Mouse (Mus musculus) midbrain, embryonic 13.5 days (tissue): ENCODE data around the gene Gm20521. TPM values are rescaled to one million over a fixed set of nuclear protein-coding genes. Genes with fewer than 3 reads are reported as not detected.
A peak's percentile ranks its signal among the peaks of the same experiment; 100 is the strongest.

Experiments
- ATAC-seq: fragments of 200-750 bp; cut with Nextera tagmentation; 2 replicates; pipeline ENCODE4 v1.8.0; 2017; ENCODE audit warnings: mild to moderate bottlenecking, moderate TSS enrichment, moderate library complexity
- H3K27ac ChIP-seq: fragments of 300-500 bp; sonication (generic); 2 replicates; pipeline ENCODE4 v1.5.1; 2015; ENCODE audit warnings: inconsistent platforms, mild to moderate bottlenecking, moderate library complexity
- H3K27me3 ChIP-seq: fragments of 300-500 bp; sonication (generic); 2 replicates; pipeline ENCODE4 v1.6.1; 2015; ENCODE audit warnings: mild to moderate bottlenecking, inconsistent platforms
- H3K36me3 ChIP-seq: fragments of 300-500 bp; sonication (generic); 2 replicates; pipeline ENCODE4 v1.6.1; 2015; ENCODE audit warnings: mild to moderate bottlenecking, inconsistent platforms
- H3K4me1 ChIP-seq: fragments of 300-500 bp; sonication (generic); replicated peaks from 2 replicates; pipeline ENCODE4 v1.6.1; 2015; ENCODE audit warnings: inconsistent platforms
- H3K4me2 ChIP-seq: fragments of 300-500 bp; sonication (generic); replicated peaks from 2 replicates; pipeline ENCODE4 v1.6.1; 2015; ENCODE audit warnings: moderate library complexity, mild to moderate bottlenecking, inconsistent platforms
- H3K4me3 ChIP-seq: fragments of 300-500 bp; sonication (generic); replicated peaks from 2 replicates; pipeline ENCODE4 v1.5.1; 2015; ENCODE audit warnings: mild to moderate bottlenecking, inconsistent platforms
- H3K9ac ChIP-seq: fragments of 300-500 bp; sonication (generic); replicated peaks from 2 replicates; pipeline ENCODE4 v1.6.1; 2015; ENCODE audit warnings: mild to moderate bottlenecking, inconsistent platforms
- H3K9me3 ChIP-seq: fragments of 300-500 bp; sonication (generic); 2 replicates; pipeline ENCODE4 v1.6.1; 2016; ENCODE audit warnings: mild to moderate bottlenecking, inconsistent platforms
- WGBS: fragments of 180-500 bp; shearing (Covaris S2); methylation state at CpG from one replicate; pipeline ENCODE4 v1.1.7; 2015; 5-methylcytosine and 5-hydroxymethylcytosine counted together
- polyA plus RNA-seq: library from polyadenylated mRNA; unstranded; fragments of >200 nt; fragmentation: Nextera tagmentation; extraction: Ambion mirVana; gene quantifications from 2 replicates; pipeline ENCODE4 v1.2.1, GENCODE M21; 2015

Gene Gm20521
- polyA plus RNA-seq, 1 experiment from 2014 or later, result not detected

DNA sequence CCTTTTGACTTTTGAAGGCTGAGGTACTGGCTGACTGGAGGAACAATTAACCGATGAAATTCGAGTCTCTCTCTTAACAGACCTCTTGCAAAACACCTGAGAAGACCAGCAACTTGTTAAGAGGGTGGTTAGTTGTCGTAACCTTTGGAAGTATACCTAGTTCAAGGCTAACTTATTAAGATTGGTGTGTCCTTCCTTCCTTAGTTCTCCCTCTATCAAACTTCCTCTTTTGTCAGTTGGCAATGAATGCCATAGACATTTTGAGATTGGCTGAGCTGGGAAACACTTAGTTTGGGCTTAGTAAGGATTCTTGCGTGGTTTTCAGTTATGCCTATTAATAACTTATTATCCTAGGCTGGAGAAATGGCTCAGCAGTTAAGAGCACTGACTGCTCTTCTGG lies 15.2 kb upstream of the Gm20521 start:
- H3K36me3 ChIP-seq, result no peaks in the 10 kb centered on the region
- H3K27ac ChIP-seq, result no peak overlapping the region
- H3K4me3 ChIP-seq, result no peak overlapping the region
- no peaks in the 10 kb centered on the region for H3K27me3 ChIP-seq
- no peak overlapping the region for H3K9ac ChIP-seq
- H3K9me3 ChIP-seq, result no peaks in the 10 kb centered on the region
- 90% methylated on average over 4 of the region's 4 CpGs for WGBS
- ATAC-seq, result no peak
- peaks cover 9% of the 10 kb centered on the region for H3K4me1 ChIP-seq
- H3K4me2 ChIP-seq, result no peak overlapping the region

DNA sequence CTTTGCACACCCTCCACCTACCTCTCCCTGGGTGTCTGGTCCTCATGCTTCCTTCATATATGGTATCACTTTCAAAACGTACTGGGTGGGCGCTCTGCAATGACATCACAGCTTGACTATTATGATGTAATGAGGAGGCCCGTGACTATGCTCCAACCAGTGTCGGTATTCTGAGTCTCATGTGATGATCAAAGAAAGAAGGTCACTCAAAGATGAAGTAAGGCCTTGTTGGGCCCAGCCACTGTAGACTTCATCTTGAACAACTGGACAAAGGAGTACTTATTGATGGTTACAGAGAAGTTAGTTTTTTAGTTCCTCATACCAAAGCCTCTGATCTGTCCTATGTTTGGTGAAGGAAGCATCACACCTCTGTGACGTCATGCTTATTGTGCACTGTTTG lies 12.4 kb upstream of the Gm20521 start, which contains the start of gene Homez:
Gene Homez, minus strand, starts transcription at position 101 of the 400 bp plus-strand sequence.
- Histone ChIP-seq H3K9me3 (no peaks in the 10 kb centered on the region), H3K9ac (no peak within 1 kb of the TSS), H3K4me1 (peaks cover 8% of the 10 kb centered on the region), H3K27me3 (no peaks in the 10 kb centered on the region), H3K4me3 (no peak within 1 kb of the TSS), H3K36me3 (no peaks in the 10 kb centered on the region; the same call in 1 of the 2 replicates), H3K4me2 (no peak within 1 kb of the TSS), H3K27ac (no peak within 1 kb of the TSS)
- WGBS, result 89% methylated on average over 5 of the region's 5 CpGs
- no peak for ATAC-seq

GRCm38 (mm10) chr14:54874165-54874564 lies 9.1 kb upstream of the Gm20521 start:
- H3K27ac ChIP-seq, result no peak overlapping the region
- H3K4me3 ChIP-seq, result no peak overlapping the region
- H3K4me1 ChIP-seq, result peaks cover 18% of the 10 kb centered on the region
- no peaks in the 10 kb centered on the region; the same call in 1 of the 2 replicates for H3K36me3 ChIP-seq
- peaks cover 6% of the 10 kb centered on the region; the same call in 1 of the 2 replicates for H3K27me3 ChIP-seq
- no peak overlapping the region for H3K4me2 ChIP-seq
- H3K9me3 ChIP-seq, result no peaks in the 10 kb centered on the region
- no peak for ATAC-seq
- 91% methylated on average over 3 of the region's 3 CpGs for WGBS
- no peak overlapping the region for H3K9ac ChIP-seq

GRCm38 (mm10) chr14:54875844-54876538 lies 7.2 kb upstream of the Gm20521 start:
- WGBS, result 2% methylated on average over 36 of the region's 36 CpGs
- peak overlapping the region; percentile 92 for H3K27ac ChIP-seq
- peaks cover 18% of the 10 kb centered on the region for H3K4me1 ChIP-seq
- peak; percentile 68 for ATAC-seq
- H3K4me2 ChIP-seq, result peak overlapping the region; percentile 97
- H3K9me3 ChIP-seq, result no peaks in the 10 kb centered on the region
- H3K4me3 ChIP-seq, result peak overlapping the region; percentile 70
- H3K27me3 ChIP-seq, result peaks cover 6% of the 10 kb centered on the region; the same call in 1 of the 2 replicates
- no peaks in the 10 kb centered on the region; the same call in 1 of the 2 replicates for H3K36me3 ChIP-seq
- peak overlapping the region; percentile 88 for H3K9ac ChIP-seq

GRCm38 (mm10) chr14:54876539-54877047 lies 6.6 kb upstream of the Gm20521 start:
- peak overlapping the region; percentile 92 for H3K27ac ChIP-seq
- peaks cover 18% of the 10 kb centered on the region for H3K4me1 ChIP-seq
- peak; percentile 91 for ATAC-seq
- H3K9ac ChIP-seq, result peak overlapping the region; percentile 88
- peaks cover 9% of the 10 kb centered on the region; the same call in 1 of the 2 replicates for H3K27me3 ChIP-seq
- no peaks in the 10 kb centered on the region for H3K9me3 ChIP-seq
- peak overlapping the region; percentile 97 for H3K4me2 ChIP-seq
- peak overlapping the region; percentile 70 for H3K4me3 ChIP-seq
- WGBS, result under 1% methylated on average over 50 of the region's 72 CpGs
- no peaks in the 10 kb centered on the region; the same call in 1 of the 2 replicates for H3K36me3 ChIP-seq

GRCm38 (mm10) chr14:54877048-54877715 lies 6.1 kb upstream of the Gm20521 start, which contains the start of gene Ppp1r3e:
TSS of gene Ppp1r3e (minus strand) at chr14:54877550.
- ATAC-seq, result peak; percentile 77
- Histone ChIP-seq H3K4me2 (peak within 1 kb of the TSS; percentile 97), H3K36me3 (no peaks in the 10 kb centered on the region; the same call in 1 of the 2 replicates), H3K27ac (peak within 1 kb of the TSS; percentile 92), H3K4me1 (peaks cover 18% of the 10 kb centered on the region), H3K4me3 (peak within 1 kb of the TSS; percentile 70), H3K9me3 (no peaks in the 10 kb centered on the region), H3K27me3 (peaks cover 9% of the 10 kb centered on the region; the same call in 1 of the 2 replicates), H3K9ac (peak within 1 kb of the TSS; percentile 88)
- under 1% methylated on average over 50 of the region's 61 CpGs for WGBS

GRCm38 (mm10) chr14:54884022-54884712 lies 926 bp downstream of the Gm20521 start:
- 33% methylated on average over 21 of the region's 21 CpGs for WGBS
- peaks cover 3% of the 10 kb centered on the region; the same call in 1 of the 2 replicates for H3K27me3 ChIP-seq
- no peak for ATAC-seq

DNA sequence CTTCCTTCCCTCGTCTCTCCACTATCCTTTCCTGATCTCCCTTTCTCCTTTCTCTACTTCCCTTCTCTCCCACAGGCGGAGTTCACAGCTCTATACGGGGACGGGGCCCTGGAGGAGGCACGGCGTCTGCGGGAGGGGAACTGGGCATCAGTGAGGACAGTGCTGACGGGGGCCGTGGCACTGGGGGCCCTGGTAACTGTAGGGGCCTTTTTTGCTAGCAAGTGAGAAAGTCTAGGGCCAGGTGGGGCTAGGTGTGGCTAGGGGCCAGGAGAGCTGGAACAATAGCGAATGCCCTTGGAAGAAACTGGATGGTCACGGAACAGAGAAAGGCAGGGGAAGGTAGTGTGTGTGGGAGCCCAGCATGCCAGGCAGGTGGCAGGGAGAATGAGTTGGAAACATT lies 2.1 kb downstream of the Gm20521 start:
- Histone ChIP-seq H3K9me3 (no peaks in the 10 kb centered on the region), H3K4me3 (peak overlapping the region; percentile 12; the same call in 1 of the 2 replicates)

More at GRCm38 (mm10) chr14:54884022-54884712, 926 bp downstream of the Gm20521 start:
- H3K9me3 ChIP-seq, result no peaks in the 10 kb centered on the region
- peak overlapping the region; percentile 79 for H3K4me2 ChIP-seq
- peak overlapping the region; percentile 71 for H3K4me3 ChIP-seq
- H3K9ac ChIP-seq, result peak overlapping the region; percentile 91
- H3K4me1 ChIP-seq, result peaks cover 24% of the 10 kb centered on the region
- peak overlapping the region; percentile 88 for H3K27ac ChIP-seq
- H3K36me3 ChIP-seq, result peaks cover 23% of the 10 kb centered on the region

DNA sequence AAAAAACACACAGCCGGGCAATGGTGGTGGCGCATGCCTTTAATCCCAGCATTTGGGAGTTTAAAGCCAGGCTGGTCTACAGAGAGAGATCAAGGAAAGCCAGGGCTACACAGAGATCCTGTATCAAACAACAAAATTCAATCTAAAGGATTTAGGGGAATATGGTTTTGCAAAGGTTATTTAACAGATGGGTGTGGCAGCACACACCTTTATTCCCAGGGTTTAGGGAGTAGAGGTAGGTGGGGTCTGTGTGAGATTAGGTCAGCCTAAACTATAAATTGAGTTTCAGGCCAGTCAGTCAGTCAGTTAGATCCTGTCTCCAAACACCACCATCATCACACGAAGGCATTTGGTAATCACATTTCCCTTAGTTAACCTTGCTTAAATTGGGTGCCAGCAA lies 9.0 kb downstream of the Gm20521 start, which contains the start of gene Pabpn1:
Gene Pabpn1, plus strand, starts transcription at position 301 of the 400 bp plus-strand sequence.
- Histone ChIP-seq H3K4me3 (peak within 1 kb of the TSS; percentile 40), H3K9ac (peak within 1 kb of the TSS; percentile 2; the same call in 1 of the 2 replicates), H3K27me3 (no peaks in the 10 kb centered on the region), H3K36me3 (peaks cover 21% of the 10 kb centered on the region), H3K4me2 (peak within 1 kb of the TSS; percentile 51), H3K27ac (peak within 1 kb of the TSS; percentile 69), H3K4me1 (peaks cover 23% of the 10 kb centered on the region), H3K9me3 (no peaks in the 10 kb centered on the region)
- 93% methylated on average over 3 of the region's 3 CpGs for WGBS
- no peak for ATAC-seq

More for the DNA sequence above, 2.1 kb downstream of the Gm20521 start:
- H3K9ac ChIP-seq, result peak overlapping the region; percentile 54
- WGBS, result 89% methylated on average over 11 of the region's 11 CpGs
- peak overlapping the region; percentile 79; the same call in 1 of the 2 replicates for H3K4me2 ChIP-seq
- peaks cover 23% of the 10 kb centered on the region for H3K36me3 ChIP-seq
- no peak for ATAC-seq
- H3K27me3 ChIP-seq, result peaks cover 3% of the 10 kb centered on the region; the same call in 1 of the 2 replicates
- peaks cover 24% of the 10 kb centered on the region for H3K4me1 ChIP-seq
- H3K27ac ChIP-seq, result no peak overlapping the region

GRCm38 (mm10) chr14:54893651-54894181 lies 10.5 kb downstream of the Gm20521 start:
- Histone ChIP-seq H3K9me3 (no peaks in the 10 kb centered on the region), H3K27me3 (no peaks in the 10 kb centered on the region), H3K4me3 (peak overlapping the region; percentile 92), H3K4me1 (peaks cover 29% of the 10 kb centered on the region), H3K4me2 (peak overlapping the region; percentile 51), H3K36me3 (peaks cover 31% of the 10 kb centered on the region), H3K27ac (peak overlapping the region; percentile 97), H3K9ac (peak overlapping the region; percentile 100)
- ATAC-seq, result peak; percentile 99
- under 1% methylated on average over 38 of the region's 38 CpGs for WGBS
